Mouse (Mus musculus) lung, embryonic 15.5 days (tissue): ENCODE data around the gene Gpr152. TPM values are rescaled to one million over a fixed set of nuclear protein-coding genes. Genes with fewer than 3 reads are reported as not detected.
A peak's percentile ranks its signal among the peaks of the same experiment; 100 is the strongest.

Experiments used
- ATAC-seq: fragments of 200-750 bp; cut with Nextera tagmentation; 2 replicates; pipeline ENCODE4 v1.8.0; 2017; ENCODE audit warnings: moderate number of reproducible peaks, borderline replicate concordance; ENCODE audit not compliant: low FRiP score, low TSS enrichment; ENCODE audit errors: extremely low read depth
- H3K27ac ChIP-seq: fragments of 300-500 bp; sonication (generic); 2 replicates; pipeline ENCODE4 v1.5.1; 2015; ENCODE audit warnings: moderate library complexity, mild to moderate bottlenecking, inconsistent platforms
- H3K27me3 ChIP-seq: fragments of 300-500 bp; sonication (generic); 2 replicates; pipeline ENCODE4 v1.6.1; 2015; ENCODE audit warnings: inconsistent platforms
- H3K36me3 ChIP-seq: fragments of 300-500 bp; sonication (generic); 2 replicates; pipeline ENCODE4 v1.6.1; 2015; ENCODE audit warnings: inconsistent platforms
- H3K4me1 ChIP-seq: fragments of 300-500 bp; sonication (generic); 2 replicates; pipeline ENCODE4 v1.6.1; 2015; ENCODE audit warnings: inconsistent platforms
- H3K4me2 ChIP-seq: fragments of 300-500 bp; sonication (generic); 2 replicates; pipeline ENCODE4 v1.6.1; 2015; ENCODE audit warnings: inconsistent platforms, mild to moderate bottlenecking, moderate library complexity
- H3K4me3 ChIP-seq: fragments of 300-500 bp; sonication (generic); 2 replicates; pipeline ENCODE4 v1.5.1; 2015; ENCODE audit warnings: mild to moderate bottlenecking, inconsistent platforms
- H3K9ac ChIP-seq: fragments of 300-500 bp; sonication (generic); 2 replicates; pipeline ENCODE4 v1.6.1; 2015; ENCODE audit warnings: inconsistent platforms
- H3K9me3 ChIP-seq: fragments of 300-500 bp; sonication (generic); 2 replicates; pipeline ENCODE4 v1.6.1; 2016; ENCODE audit warnings: inconsistent platforms
- WGBS: fragments of 180-500 bp; shearing (Covaris S2); methylation state at CpG from one replicate; pipeline ENCODE4 v1.1.7; 2015; 5-methylcytosine and 5-hydroxymethylcytosine counted together
- polyA plus RNA-seq: library from polyadenylated mRNA; unstranded; fragments of >200 nt; fragmentation: Nextera tagmentation; extraction: Ambion mirVana; gene quantifications from 2 replicates; pipeline ENCODE4 v1.2.1, GENCODE M21; 2015

Gene Gpr152
- polyA plus RNA-seq, 1 experiment from 2014 or later = not detected

DNA sequence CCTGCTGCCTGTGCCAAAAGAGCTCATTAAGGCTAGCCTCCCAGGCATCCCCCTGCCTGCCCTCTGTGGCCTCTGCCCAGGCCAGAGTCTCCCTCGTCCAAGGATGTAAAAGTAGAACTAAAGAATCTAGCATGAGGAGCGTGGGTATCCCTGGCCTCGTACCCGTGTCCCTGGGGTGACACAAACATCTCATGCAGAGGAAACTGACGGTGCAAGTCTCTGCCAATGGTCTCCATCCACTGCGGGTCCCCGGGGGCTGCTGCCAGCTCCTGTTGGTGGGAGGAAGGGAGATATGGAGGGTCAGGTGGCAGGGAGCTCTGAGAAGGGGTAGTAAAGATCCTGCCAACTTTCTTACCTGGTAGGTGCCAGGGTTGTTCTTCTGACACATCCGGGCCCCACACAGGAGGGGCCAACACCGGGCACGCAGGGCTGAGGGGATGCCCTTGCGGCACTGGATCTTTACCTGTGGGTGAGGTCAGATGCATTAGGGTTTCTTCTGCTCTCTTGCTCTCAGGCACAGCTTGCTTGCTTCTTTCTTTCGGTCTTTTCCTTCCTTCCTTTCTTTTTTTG lies 49.5 kb downstream of the Gpr152 start:
- 84% methylated on average over 12 of the region's 12 CpGs for WGBS
- Histone ChIP-seq H3K4me3 (no peak overlapping the region), H3K9me3 (no peaks in the 10 kb centered on the region), H3K27ac (no peak overlapping the region), H3K4me1 (peaks cover 23% of the 10 kb centered on the region), H3K9ac (no peak overlapping the region), H3K36me3 (peaks cover 11% of the 10 kb centered on the region; the same call in 1 of the 2 replicates), H3K4me2 (no peak overlapping the region), H3K27me3 (no peaks in the 10 kb centered on the region)
- ATAC-seq = no peak

GRCm38 (mm10) chr19:4190831-4191334 lies 51.3 kb downstream of the Gpr152 start, which contains the start of gene Tbc1d10c:
TSS of gene Tbc1d10c (minus strand) at chr19:4191284.
- Histone ChIP-seq H3K4me3 (peak within 1 kb of the TSS; percentile 90), H3K36me3 (peaks cover 29% of the 10 kb centered on the region), H3K27me3 (no peaks in the 10 kb centered on the region), H3K4me2 (peak within 1 kb of the TSS; percentile 78), H3K27ac (peak within 1 kb of the TSS; percentile 95), H3K4me1 (peaks cover 22% of the 10 kb centered on the region), H3K9me3 (no peaks in the 10 kb centered on the region), H3K9ac (peak within 1 kb of the TSS; percentile 99)
- 41% methylated on average over 4 of the region's 4 CpGs for WGBS
- ATAC-seq = no peak

GRCm38 (mm10) chr19:4191528-4192250 lies 52.1 kb downstream of the Gpr152 start, which contains the start of gene Ppp1ca:
TSS of gene Ppp1ca (plus strand) at chr19:4192065.
- H3K9me3 ChIP-seq = no peaks in the 10 kb centered on the region
- H3K9ac ChIP-seq = peak within 1 kb of the TSS; percentile 99
- peaks cover 37% of the 10 kb centered on the region for H3K36me3 ChIP-seq
- peak within 1 kb of the TSS; percentile 95 for H3K27ac ChIP-seq
- H3K27me3 ChIP-seq = no peaks in the 10 kb centered on the region
- H3K4me2 ChIP-seq = peak within 1 kb of the TSS; percentile 78
- WGBS = 4% methylated on average over 44 of the region's 47 CpGs
- H3K4me3 ChIP-seq = peak within 1 kb of the TSS; percentile 90
- H3K4me1 ChIP-seq = peaks cover 30% of the 10 kb centered on the region
- ATAC-seq = peak; percentile 94

GRCm38 (mm10) chr19:4192251-4192985 lies 52.8 kb downstream of the Gpr152 start:
- Histone ChIP-seq H3K9me3 (no peaks in the 10 kb centered on the region), H3K27ac (peak overlapping the region; percentile 95), H3K4me2 (peak overlapping the region; percentile 78), H3K4me3 (peak overlapping the region; percentile 90), H3K36me3 (peaks cover 44% of the 10 kb centered on the region), H3K27me3 (no peaks in the 10 kb centered on the region), H3K9ac (peak overlapping the region; percentile 99), H3K4me1 (peaks cover 31% of the 10 kb centered on the region)
- under 1% methylated on average over 52 of the region's 52 CpGs for WGBS
- peak; percentile 48 for ATAC-seq

- H3K4me1 ChIP-seq = peaks cover 31% of the 10 kb centered on the region
- WGBS = 43% methylated on average over 6 of the region's 6 CpGs
- H3K36me3 ChIP-seq = peaks cover 45% of the 10 kb centered on the region
- H3K27me3 ChIP-seq = no peaks in the 10 kb centered on the region
- H3K4me3 ChIP-seq = peak overlapping the region; percentile 90
- no peak for ATAC-seq
- peak overlapping the region; percentile 99 for H3K9ac ChIP-seq
- peak overlapping the region; percentile 78 for H3K4me2 ChIP-seq
- no peak overlapping the region for H3K27ac ChIP-seq
- no peaks in the 10 kb centered on the region for H3K9me3 ChIP-seq
Measured at GRCm38 (mm10) chr19:4193129-4193528, 53.5 kb downstream of the Gpr152 start.

DNA sequence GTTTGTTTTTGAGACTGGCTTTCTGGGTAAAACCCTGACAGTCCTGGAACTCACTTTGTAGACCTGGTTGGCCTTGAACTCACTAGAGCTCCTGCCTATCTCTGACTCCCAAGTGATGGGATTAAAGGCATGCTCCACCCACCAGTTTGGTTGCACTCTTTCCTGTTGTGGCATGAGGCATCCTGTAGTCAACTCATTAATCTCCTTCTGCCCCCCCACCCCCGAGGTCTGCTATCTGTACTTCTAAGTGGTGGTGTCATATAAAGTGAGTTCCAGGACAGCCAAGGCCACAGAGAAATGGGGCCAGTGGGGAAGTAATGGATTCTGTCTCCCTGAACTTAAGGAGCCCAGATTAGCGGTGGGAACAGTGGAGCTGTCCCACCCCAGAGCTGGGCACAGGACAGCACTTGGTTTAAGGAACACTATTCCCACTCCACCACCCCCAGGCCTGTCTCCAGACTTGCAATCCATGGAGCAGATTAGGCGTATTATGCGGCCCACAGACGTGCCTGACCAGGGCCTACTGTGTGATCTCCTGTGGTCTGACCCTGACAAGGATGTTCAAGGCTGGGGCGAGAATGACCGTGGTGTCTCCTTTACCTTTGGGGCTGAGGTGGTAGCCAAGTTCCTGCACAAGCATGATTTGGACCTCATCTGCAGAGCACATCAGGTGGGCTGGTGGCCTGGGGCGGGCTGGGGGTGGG lies 54.6 kb downstream of the Gpr152 start:
- Histone ChIP-seq H3K9me3 (no peaks in the 10 kb centered on the region), H3K9ac (peak overlapping the region; percentile 11; the same call in 1 of the 2 replicates), H3K27me3 (no peaks in the 10 kb centered on the region), H3K27ac (no peak overlapping the region), H3K4me3 (0 out of 2 replicates have a peak overlapping the region, but pooled peaks have one; percentile 90), H3K4me2 (peak overlapping the region; percentile 78; the same call in 1 of the 2 replicates), H3K4me1 (peaks cover 31% of the 10 kb centered on the region), H3K36me3 (peaks cover 46% of the 10 kb centered on the region)
- ATAC-seq = no peak
- WGBS = 79% methylated on average over 8 of the region's 8 CpGs

DNA sequence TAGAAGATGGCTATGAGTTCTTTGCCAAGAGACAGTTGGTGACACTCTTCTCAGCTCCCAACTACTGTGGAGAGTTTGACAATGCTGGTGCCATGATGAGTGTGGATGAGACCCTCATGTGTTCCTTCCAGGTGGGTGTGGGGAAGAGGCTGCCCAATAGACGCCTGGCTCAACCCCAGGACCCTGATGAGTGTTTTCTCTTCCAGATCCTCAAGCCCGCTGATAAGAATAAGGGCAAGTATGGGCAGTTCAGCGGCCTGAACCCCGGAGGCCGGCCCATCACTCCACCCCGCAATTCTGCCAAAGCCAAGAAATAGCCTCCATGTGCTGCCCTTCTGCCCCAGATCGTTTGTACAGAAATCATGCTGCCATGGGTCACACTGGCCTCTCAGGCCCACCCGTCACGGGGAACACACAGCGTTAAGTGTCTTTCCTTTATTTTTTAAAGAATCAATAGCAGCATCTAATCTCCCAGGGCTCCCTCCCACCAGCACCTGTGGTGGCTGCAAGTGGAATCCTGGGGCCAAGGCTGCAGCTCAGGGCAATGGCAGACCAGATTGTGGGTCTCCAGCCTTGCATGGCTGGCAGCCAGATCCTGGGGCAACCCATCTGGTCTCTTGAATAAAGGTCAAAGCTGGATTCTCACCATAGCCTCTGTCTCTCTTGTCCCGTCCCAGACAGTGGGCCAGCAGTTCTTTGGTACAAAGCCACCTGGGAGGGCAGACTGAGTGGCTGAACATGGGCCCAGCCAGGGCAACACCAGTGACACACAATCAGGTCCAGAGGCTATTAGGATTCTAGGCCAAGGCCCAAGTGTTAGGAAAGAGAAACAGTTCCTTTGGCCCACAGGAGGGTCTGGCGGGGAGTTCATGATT lies 55.4 kb downstream of the Gpr152 start:
- H3K36me3 ChIP-seq = peaks cover 53% of the 10 kb centered on the region
- no peak overlapping the region for H3K27ac ChIP-seq
- WGBS = 79% methylated on average over 12 of the region's 12 CpGs
- no peak overlapping the region for H3K4me3 ChIP-seq
- no peak for ATAC-seq
- H3K27me3 ChIP-seq = no peaks in the 10 kb centered on the region
- no peak overlapping the region for H3K9ac ChIP-seq
- peaks cover 32% of the 10 kb centered on the region for H3K4me1 ChIP-seq
- no peaks in the 10 kb centered on the region for H3K9me3 ChIP-seq
- H3K4me2 ChIP-seq = no peak overlapping the region

Other genes starting within 250 kb of the Gpr152 start
- 46.6 and 53.1 TPM in 2 replicates for gene Tcirg1, start 232.7 kb upstream of the Gpr152 start, polyA plus RNA-seq
- gene Ndufs8, start 227.0 kb upstream of the Gpr152 start, polyA plus RNA-seq = 303 and 306 TPM in 2 replicates
- 3.5 and 4.6 TPM in 2 replicates for gene Aldh3b1, start 210.0 kb upstream of the Gpr152 start, polyA plus RNA-seq
- 18.4 and 22.3 TPM in 2 replicates for gene Unc93b1, start 204.6 kb upstream of the Gpr152 start, polyA plus RNA-seq
- gene Aldh3b3, start 181.1 kb upstream of the Gpr152 start, polyA plus RNA-seq = 0.11 and 0.13 TPM in 2 replicates
- 1.3 and 1.5 TPM in 2 replicates for gene Aldh3b2, start 167.5 kb upstream of the Gpr152 start, polyA plus RNA-seq
- gene Acy3, start 153.2 kb upstream of the Gpr152 start, polyA plus RNA-seq = 11.1 and 12.5 TPM in 2 replicates
- gene Tbx10, start 147.0 kb upstream of the Gpr152 start, polyA plus RNA-seq = not detected in 2 replicates
- 25.9 and 28.0 TPM in 2 replicates for gene Nudt8, start 139.2 kb upstream of the Gpr152 start, polyA plus RNA-seq
- gene Gm49405, start 139.2 kb upstream of the Gpr152 start, polyA plus RNA-seq = 2.3 and 2.4 TPM in 2 replicates
- 3.6 and 4.9 TPM in 2 replicates for gene Doc2g, start 136.5 kb upstream of the Gpr152 start, polyA plus RNA-seq
- gene Ndufv1, start 127.0 kb upstream of the Gpr152 start, polyA plus RNA-seq = 191 and 199 TPM in 2 replicates
- gene Gstp1, start 101.8 kb upstream of the Gpr152 start, polyA plus RNA-seq = 470 and 486 TPM in 2 replicates
- gene Gstp2, start 93.8 kb upstream of the Gpr152 start, polyA plus RNA-seq = 3.9 and 5.2 TPM in 2 replicates
- 0.22 and 0.83 TPM in 2 replicates for gene Gstp3, start 80.2 kb upstream of the Gpr152 start, polyA plus RNA-seq
- not detected in 2 replicates for gene Cabp2, start 58.2 kb upstream of the Gpr152 start, polyA plus RNA-seq
- gene Cdk2ap2, start 42.6 kb upstream of the Gpr152 start, polyA plus RNA-seq = 100 and 103 TPM in 2 replicates
- 12.5 and 13.8 TPM in 2 replicates for gene Pitpnm1, start 39.8 kb upstream of the Gpr152 start, polyA plus RNA-seq
- 104 and 106 TPM in 2 replicates for gene Aip, start 13.9 kb upstream of the Gpr152 start, polyA plus RNA-seq
- 0.11 TPM in 1 of 2 replicates, not detected in the other for gene Cabp4, start 4.2 kb downstream of the Gpr152 start, polyA plus RNA-seq
- 157 and 168 TPM in 2 replicates for gene Coro1b, start 8.8 kb downstream of the Gpr152 start, polyA plus RNA-seq
- 3.4 and 13.5 TPM in 2 replicates for gene Ptprcap, start 13.8 kb downstream of the Gpr152 start, polyA plus RNA-seq
- 45.0 and 49.4 TPM in 2 replicates for gene Rps6kb2, start 23.6 kb downstream of the Gpr152 start, polyA plus RNA-seq
- 2.4 and 2.8 TPM in 2 replicates for gene Carns1, start 35.7 kb downstream of the Gpr152 start, polyA plus RNA-seq
- gene Tbc1d10c, start 51.5 kb downstream of the Gpr152 start, polyA plus RNA-seq = 2.5 and 6.7 TPM in 2 replicates
- gene Ppp1ca, start 52.3 kb downstream of the Gpr152 start, polyA plus RNA-seq = 974 TPM in 2 replicates
- gene Rad9a, start 61.9 kb downstream of the Gpr152 start, polyA plus RNA-seq = 32.5 and 34.7 TPM in 2 replicates
- gene Clcf1, start 74.5 kb downstream of the Gpr152 start, polyA plus RNA-seq = 4.7 and 5.5 TPM in 2 replicates
- not detected in 2 replicates for gene AC109138.7, start 74.6 kb downstream of the Gpr152 start, polyA plus RNA-seq
- gene Pold4, start 92.1 kb downstream of the Gpr152 start, polyA plus RNA-seq = 27.6 and 32.4 TPM in 2 replicates
- gene Ssh3, start 129.4 kb downstream of the Gpr152 start, polyA plus RNA-seq = 15.2 and 16.9 TPM in 2 replicates
- 3.3 and 4.2 TPM in 2 replicates for gene Ankrd13d, start 143.3 kb downstream of the Gpr152 start, polyA plus RNA-seq
- gene Grk2, start 166.4 kb downstream of the Gpr152 start, polyA plus RNA-seq = 16.2 and 16.7 TPM in 2 replicates